10 mouse cellular contexts compared by ENCODE assay signal in genomic region chr2:71540611-71541417, GRCm38 (mm10). TPM values are rescaled to one million over a fixed set of nuclear protein-coding genes. Genes with fewer than 3 reads are reported as not detected.
DNase-seq lines count a peak whose midpoint lies in the region; ATAC-seq and TF ChIP-seq lines count a peak whose summit lies in the region.
"Had no signal": no experiment of that assay in that cellular context is flagged by ENCODE, and none has a peak within 500 bp of the region (broad histone marks: within the 10 kb centered on the region; RNA-seq: fewer than 3 reads in every experiment).

No protein-coding gene starts in this region.

- ATAC-seq in hindbrain, embryonic 14.5 days (ENCODE audit: low FRiP score), result no peak
- no peak for ATAC-seq in hindbrain, embryonic 13.5 days (ENCODE audit: low FRiP score)

- no peak overlapping the region for H3K9ac ChIP-seq in hindbrain, embryonic 14.5 days
- H3K9ac ChIP-seq in hindbrain, embryonic 13.5 days, result no peak overlapping the region

- H3K36me3 ChIP-seq in hindbrain, embryonic 10.5 days, result no peaks in the 10 kb centered on the region
- H3K36me3 ChIP-seq in hindbrain, embryonic 14.5 days (replicated peaks; ENCODE audit: control insufficient read depth, insufficient read depth), result no peaks in the 10 kb centered on the region
- no peaks in the 10 kb centered on the region for H3K36me3 ChIP-seq in hindbrain, embryonic 13.5 days
- H3K36me3 ChIP-seq in myocyte (ENCODE audit: control insufficient read depth, insufficient read depth), result no peaks in the 10 kb centered on the region

- no peak overlapping the region; the same call in 1 of the 2 replicates for H3K4me2 ChIP-seq in hindbrain, embryonic 14.5 days (replicated peaks)
- H3K4me2 ChIP-seq in hindbrain, embryonic 13.5 days, result peak overlapping the region; percentile 23
- peak overlapping the region; percentile 99 for H3K4me2 ChIP-seq in myocyte (ENCODE audit: low read depth)

- H3K27me3 ChIP-seq in hindbrain, embryonic 10.5 days (ENCODE audit: insufficient read depth, poor library complexity, severe bottlenecking), result peaks cover 100% of the 10 kb centered on the region
- peaks cover 94% of the 10 kb centered on the region for H3K27me3 ChIP-seq in hindbrain, embryonic 14.5 days (ENCODE audit: control insufficient read depth, insufficient read depth, low read length)
- H3K27me3 ChIP-seq in hindbrain, embryonic 13.5 days, result peaks cover 96% of the 10 kb centered on the region
- no peaks in the 10 kb centered on the region for H3K27me3 ChIP-seq in myocyte (ENCODE audit: control insufficient read depth, insufficient read depth, insufficient read length)

- under 1% methylated on average over 48 of the region's 48 CpGs for WGBS in hindbrain, embryonic 10.5 days
- WGBS in hindbrain, embryonic 14.5 days, result under 1% methylated on average over 45 of the region's 48 CpGs
- under 1% methylated on average over 43 of the region's 48 CpGs for WGBS in hindbrain, embryonic 13.5 days

- peak overlapping the region; percentile 8 for H3ac ChIP-seq in myocyte (ENCODE audit: control insufficient read depth, insufficient read length)

- H3K9me3 ChIP-seq in hindbrain, embryonic 10.5 days, result no peaks in the 10 kb centered on the region
- H3K9me3 ChIP-seq in hindbrain, embryonic 14.5 days (ENCODE audit: control insufficient read depth, low read length), result no peaks in the 10 kb centered on the region
- no peaks in the 10 kb centered on the region for H3K9me3 ChIP-seq in hindbrain, embryonic 13.5 days

- peaks cover 64% of the 10 kb centered on the region for H3K4me1 ChIP-seq in hindbrain, embryonic 10.5 days (replicated peaks)
- peaks cover 8% of the 10 kb centered on the region; the same call in 1 of the 2 replicates for H3K4me1 ChIP-seq in hindbrain, embryonic 14.5 days (replicated peaks; ENCODE audit: control insufficient read depth, insufficient read depth, low read length)
- H3K4me1 ChIP-seq in hindbrain, embryonic 13.5 days (replicated peaks), result peaks cover 19% of the 10 kb centered on the region

- H3K4me3 ChIP-seq in hindbrain, embryonic 10.5 days, result peak overlapping the region; percentile 38
- H3K4me3 ChIP-seq in hindbrain, embryonic 14.5 days (replicated peaks; ENCODE audit: low read length), result no peak overlapping the region
- H3K4me3 ChIP-seq in hindbrain, embryonic 13.5 days, result peak overlapping the region; percentile 7; the same call in 1 of the 2 replicates
- H3K4me3 ChIP-seq in myocyte, result peak overlapping the region; percentile 59
- H3K4me3 ChIP-seq: erythroblast, embryonic 14.5 days had no signal

- no peak for TF ChIP-seq POLR2A in myocyte (IDR thresholded peaks at IDR 0.05; ENCODE audit: insufficient read length, low read depth)

- H3K27ac ChIP-seq in hindbrain, embryonic 10.5 days, result peak overlapping the region; percentile 46
- no peak overlapping the region for H3K27ac ChIP-seq in hindbrain, embryonic 14.5 days
- no peak overlapping the region for H3K27ac ChIP-seq in hindbrain, embryonic 13.5 days

- peaks cover 5% of the 10 kb centered on the region for H3K79me2 ChIP-seq in myocyte (ENCODE audit: control insufficient read depth, insufficient read depth)

- DNase-seq in hindbrain, embryonic 10.5 days (ENCODE audit: low spot score), result peak; percentile 65
- DNase-seq in hindbrain, embryonic 14.5 days (ENCODE audit: low spot score), result no peak
- peak; percentile 49 for DNase-seq in ZHBTc4 (ENCODE audit: low read depth, low spot score)
- DNase-seq in adrenal gland, postnatal 36 days, result no peak
- no peak for DNase-seq in layer of hippocampus, postnatal 10 days (ENCODE audit: low spot score in 2 of 2)
- DNase-seq in urinary bladder, postnatal 4 days (ENCODE audit: low spot score in 2 of 2), result no peak

TF ChIP-seq in myocyte, 11 proteins besides CTCF, POLR2A, EP300 and RAD21:
- no peak for TF ChIP-seq TCF12 (IDR thresholded peaks at IDR 0.05; ENCODE audit: insufficient read depth, poor library complexity, severe bottlenecking)
- TF ChIP-seq MYOG (IDR thresholded peaks at IDR 0.05; ENCODE audit: control insufficient read depth in 1 of 3, insufficient read depth in 1 of 3, insufficient read length in 2 of 3, low read depth in 2 of 3), result no peak

RNA-seq across cellular contexts. Expression of gene Dlx2, which starts 5.7 kb away (rescaled TPM):
- 7.6 and 7.8 TPM in 2 replicates for polyA plus RNA-seq in hindbrain, embryonic 10.5 days (2016; fragmentation: Nextera tagmentation; extraction: Ambion mirVana)
- polyA plus RNA-seq in hindbrain, embryonic 14.5 days (2014; fragmentation: Nextera tagmentation; extraction: Ambion mirVana), result 0.23 and 0.28 TPM in 2 replicates
- polyA plus RNA-seq in hindbrain, embryonic 13.5 days (2015; fragmentation: Nextera tagmentation; extraction: Ambion mirVana), result 0.51 and 0.76 TPM in 2 replicates
- 1.7 TPM for polyA plus RNA-seq in myocyte (2012; fragmentation: generic; extraction: Trizol)
- total RNA-seq in adrenal gland, postnatal 36 days (2021), result under 1 TPM in 1 of 2 experiments, not detected in 1; 0.16 TPM
- 1 to 10 TPM; 7.7 to 8.6 TPM for total RNA-seq in layer of hippocampus, postnatal 10 days (2021)
- total RNA-seq: MEL had no signal

RNA-seq across cellular contexts. Expression of gene Dlx1, which starts 12.9 kb away (rescaled TPM):
- polyA plus RNA-seq in hindbrain, embryonic 10.5 days (2016; fragmentation: Nextera tagmentation; extraction: Ambion mirVana), result 6.4 and 9.9 TPM in 2 replicates
- polyA plus RNA-seq in hindbrain, embryonic 14.5 days (2014; fragmentation: Nextera tagmentation; extraction: Ambion mirVana), result 0.52 TPM in 1 of 2 replicates, not detected in the other
- 0.96 and 1.4 TPM in 2 replicates for polyA plus RNA-seq in hindbrain, embryonic 13.5 days (2015; fragmentation: Nextera tagmentation; extraction: Ambion mirVana)
- 0.64 TPM for polyA plus RNA-seq in myocyte (2012; fragmentation: generic; extraction: Trizol)
- total RNA-seq in adrenal gland, postnatal 36 days (2021), result under 1 TPM; 0.23 to 0.43 TPM
- 10 to 100 TPM; 25.5 to 29.3 TPM for total RNA-seq in layer of hippocampus, postnatal 10 days (2021)

Comparison
In these comparisons a context has a peak if more than half of its experiments do, and no peak if none do; other contexts are left out.
1. DNase-seq: peak in hindbrain, embryonic 10.5 days (single experiment) and ZHBTc4 (single experiment); none in hindbrain, embryonic 14.5 days (single experiment), adrenal gland, postnatal 36 days (0 of 2), layer of hippocampus, postnatal 10 days (0 of 2) and urinary bladder, postnatal 4 days (0 of 2).